Mouse (Mus musculus) stomach, postnatal 0 days (tissue): ENCODE data around the gene Mamstr.

ENCODE experiments used
- CTCF ChIP-seq: IDR thresholded peaks from 2 replicates; pipeline ENCODE4 v1.5.1; 2016; ENCODE audit warnings: antibody characterized with exemption, low read depth, mild to moderate bottlenecking, moderate library complexity
- EP300 ChIP-seq: optimal IDR thresholded peaks from 2 replicates; pipeline ENCODE3; 2016; ENCODE audit warnings: antibody characterized with exemption

DNA sequence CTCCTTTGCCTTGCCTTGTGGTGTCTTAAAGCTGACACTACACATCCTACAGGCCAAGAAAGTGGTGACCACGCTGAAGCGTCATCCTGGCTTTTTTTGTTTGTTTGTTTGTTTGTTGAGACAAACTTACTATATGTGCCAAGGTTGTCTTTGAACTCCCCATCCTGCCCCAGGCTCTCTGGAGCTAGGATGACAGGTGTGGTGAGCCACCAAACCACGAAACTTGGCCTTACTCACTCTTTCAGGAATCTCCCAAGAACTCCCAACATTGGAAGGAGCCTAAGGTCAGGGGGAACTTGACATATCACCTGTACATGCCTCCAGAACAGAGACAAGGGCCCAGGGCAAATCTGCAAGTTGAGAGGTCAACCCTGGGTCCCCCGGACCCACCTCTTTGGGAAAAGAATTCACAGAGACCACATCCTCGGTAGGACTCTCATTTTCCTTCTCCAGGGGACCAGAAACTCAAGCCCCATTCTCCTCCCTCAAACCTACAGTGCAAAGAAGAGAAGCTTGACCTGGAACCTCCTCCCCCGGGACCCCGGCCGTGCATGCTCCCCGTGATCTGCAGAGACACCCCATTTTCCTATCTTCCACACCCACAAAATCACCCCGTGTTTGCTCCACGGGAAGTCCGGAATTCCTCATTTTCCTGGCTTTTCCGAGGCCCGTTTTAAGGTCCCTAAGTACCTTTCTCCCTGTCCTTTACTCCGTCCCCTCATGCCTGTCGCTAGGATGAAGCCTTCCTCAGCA lies 2.9 kb downstream of the Mamstr start:
- no peak for TF ChIP-seq CTCF
- TF ChIP-seq EP300, result no peak
